Mouse (Mus musculus) bone marrow macrophage, adult 2 months (primary cell): ENCODE data around the gene 1700016D06Rik.

ENCODE experiments used
- CTCF ChIP-seq: IDR thresholded peaks from 2 replicates; pipeline ENCODE4 v1.5.1; 2012; ENCODE audit warnings: low read depth, mild to moderate bottlenecking, low read length, moderate library complexity
- POLR2A ChIP-seq: IDR thresholded peaks from 2 replicates; pipeline ENCODE4 v1.6.1; 2012; ENCODE audit warnings: mild to moderate bottlenecking, low read depth, low read length, borderline replicate concordance

DNA sequence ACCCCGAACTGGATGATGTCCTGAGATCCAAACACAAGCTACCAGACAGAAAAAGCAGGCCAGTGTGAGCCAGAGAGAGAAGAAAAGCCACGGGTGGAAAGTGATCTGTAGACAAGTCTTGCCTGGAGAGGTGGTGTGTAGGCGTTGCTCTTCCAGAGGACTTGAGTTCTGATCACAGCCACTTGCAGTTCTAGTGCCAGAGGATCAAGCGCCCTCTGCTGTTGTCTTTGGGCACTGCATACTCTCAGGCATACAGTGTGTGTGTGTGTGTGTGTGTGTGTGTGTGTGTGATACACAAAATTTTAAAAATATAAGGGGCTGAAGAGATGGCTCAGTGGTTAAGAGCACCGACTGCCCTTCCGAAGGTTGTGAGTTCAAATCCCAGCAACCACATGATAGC, 11.4 kb upstream of the 1700016D06Rik start:
- TF ChIP-seq CTCF (no peak), POLR2A (no peak)
